Mouse (Mus musculus): ENCODE measurements at regions not wholly inside any gene's neighbourhood (a gene's known extent, or its start where the extent isn't known, plus 50 kb on each side); places are given as distances from the start of the nearest gene placed in this dataset.

DNA sequence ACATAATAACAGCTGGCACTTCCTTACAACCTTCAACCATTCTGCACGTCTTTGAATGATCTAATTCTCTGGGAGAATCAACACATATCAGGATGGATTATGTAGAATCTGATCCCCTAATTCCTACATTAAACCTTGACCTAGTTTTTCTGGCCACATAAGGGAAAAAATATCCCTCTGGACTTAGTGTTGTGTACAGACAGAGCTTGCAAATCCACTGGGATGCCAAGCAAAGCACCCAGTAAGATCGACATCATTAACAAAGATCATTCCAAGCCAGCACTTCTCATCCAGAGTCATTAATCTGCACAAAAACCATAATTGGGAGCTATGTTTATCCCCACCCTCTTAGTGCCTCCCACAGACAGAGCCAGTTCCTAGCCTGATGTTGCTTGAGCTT lies 87.8 kb downstream of the Tmem215 start:
- no peak for DNase-seq (ENCODE audit: extremely low read depth)
- H3K4me2 ChIP-seq (ENCODE audit: insufficient read depth, low read depth, poor library complexity, severe bottlenecking) = no peak overlapping the region
- no peak overlapping the region for H3K27ac ChIP-seq (ENCODE audit: insufficient read depth, low read depth)
- TF ChIP-seq NELFE (IDR thresholded peaks at IDR 0.05; ENCODE audit: low read depth, low read length) (no peak), MAFK (IDR thresholded peaks at IDR 0.05; ENCODE audit: insufficient replicate concordance, low read length) (no peak), CHD2 (IDR thresholded peaks at IDR 0.05; ENCODE audit: low read length) (no peak), IRF4 (IDR thresholded peaks at IDR 0.05; ENCODE audit: low read depth, low read length) (no peak), TBP (conservative IDR thresholded peaks at IDR 0.05; ENCODE audit: low read depth, low read length) (no peak), USF1 (IDR thresholded peaks at IDR 0.05; ENCODE audit: low read depth, low read length) (no peak), CTCF (conservative IDR thresholded peaks at IDR 0.05 in 1 of 2, IDR thresholded peaks at IDR 0.05 in 1 of 2; ENCODE audit: low read depth in 2 of 2, low read length in 2 of 2) (no peak), ETS1 (conservative IDR thresholded peaks at IDR 0.05; ENCODE audit: low read depth, low read length) (no peak), UBTF (IDR thresholded peaks at IDR 0.05; ENCODE audit: low read depth, low read length) (no peak), ZMIZ1 (IDR thresholded peaks at IDR 0.05; ENCODE audit: low read depth, low read length) (no peak), SMC3 (IDR thresholded peaks at IDR 0.05; ENCODE audit: low read depth, low read length) (no peak), MAX (IDR thresholded peaks at IDR 0.05; ENCODE audit: low read length) (no peak), PAX5 (IDR thresholded peaks at IDR 0.05; ENCODE audit: low read length) (no peak), ELF1 (IDR thresholded peaks at IDR 0.05; ENCODE audit: low read depth, low read length) (no peak)
- H3K36me3 ChIP-seq (replicated peaks in 1 of 2; ENCODE audit: control insufficient read depth in 1 of 2, insufficient read depth in 1 of 2, low read length in 1 of 2) = no peaks in the 10 kb centered on the region
- H3K4me1 ChIP-seq (ENCODE audit: control insufficient read depth in 1 of 2, insufficient read depth in 2 of 2) = no peaks in the 10 kb centered on the region
- no peak overlapping the region for H3K4me3 ChIP-seq (replicated peaks in 1 of 3; ENCODE audit: low read depth in 2 of 3, low read length in 2 of 3, poor library complexity in 1 of 3)
- H3K9ac ChIP-seq (ENCODE audit: insufficient read depth, low read depth) = no peak overlapping the region
- no peaks in the 10 kb centered on the region for H3K9me3 ChIP-seq (replicated peaks; ENCODE audit: low read length)
- no peaks in the 10 kb centered on the region for H3K27me3 ChIP-seq (replicated peaks)
- in situ Hi-C loops (cut with MboI; ENCODE audit: low pct_ligation_motif_present, low pct_unique_long_range_greater_than_20kb, low sequenced_read_pairs) = no loop called here
- dilution Hi-C loops (cut with MboI; ENCODE audit: extremely low pct_ligation_motif_present, extremely low pct_unique_long_range_greater_than_20kb, low sequenced_read_pairs) = no loop called here
- H3K79me2 ChIP-seq (replicated peaks; ENCODE audit: control insufficient read depth, extremely low read depth, insufficient read depth, poor library complexity, severe bottlenecking) = no peaks in the 10 kb centered on the region

DNA sequence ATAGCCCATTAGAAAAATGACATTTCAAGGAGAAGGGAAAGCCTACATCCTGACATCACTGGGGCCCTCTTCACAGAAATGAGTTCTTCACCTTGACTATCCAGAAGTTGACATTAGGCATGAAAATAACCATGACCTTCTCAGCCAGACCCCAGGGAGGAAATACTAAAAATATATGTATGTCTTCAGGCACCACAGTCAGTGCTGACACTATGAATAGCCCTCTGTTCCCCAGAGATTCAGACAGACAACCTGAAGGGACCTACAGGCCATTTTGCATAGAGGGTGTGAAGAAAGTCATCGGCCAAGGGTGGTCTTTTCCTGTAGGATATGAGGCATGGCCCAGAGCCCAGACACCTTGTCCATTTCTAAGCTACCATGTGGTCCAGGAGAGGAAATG lies 101.3 kb downstream of the Tmem215 start:
- Histone ChIP-seq H3K4me1 (ENCODE audit: control insufficient read depth in 1 of 2, insufficient read depth in 2 of 2) (peaks cover 3 to 14% of the 10 kb centered on the region in 2 experiments; a peak in 3 of 4 replicates), H3K4me2 (ENCODE audit: insufficient read depth, low read depth, poor library complexity, severe bottlenecking) (no peak overlapping the region), H3K79me2 (replicated peaks; ENCODE audit: control insufficient read depth, extremely low read depth, insufficient read depth, poor library complexity, severe bottlenecking) (no peaks in the 10 kb centered on the region), H3K9ac (ENCODE audit: insufficient read depth, low read depth) (no peak overlapping the region), H3K36me3 (replicated peaks in 1 of 2; ENCODE audit: control insufficient read depth in 1 of 2, insufficient read depth in 1 of 2, low read length in 1 of 2) (no peaks in the 10 kb centered on the region), H3K4me3 (replicated peaks in 1 of 3; ENCODE audit: low read depth in 2 of 3, low read length in 2 of 3, poor library complexity in 1 of 3) (no peak overlapping the region), H3K9me3 (replicated peaks; ENCODE audit: low read length) (no peaks in the 10 kb centered on the region), H3K27me3 (replicated peaks) (no peaks in the 10 kb centered on the region), H3K27ac (ENCODE audit: insufficient read depth, low read depth) (no peak overlapping the region)
- dilution Hi-C loops (cut with MboI; ENCODE audit: extremely low pct_ligation_motif_present, extremely low pct_unique_long_range_greater_than_20kb, low sequenced_read_pairs) = no loop called here
- peak; percentile 70 for DNase-seq (ENCODE audit: extremely low read depth)
- in situ Hi-C loops (cut with MboI; ENCODE audit: low pct_ligation_motif_present, low pct_unique_long_range_greater_than_20kb, low sequenced_read_pairs) = no loop called here
- TF ChIP-seq MAFK (IDR thresholded peaks at IDR 0.05; ENCODE audit: insufficient replicate concordance, low read length) (no peak), RAD21 (IDR thresholded peaks at IDR 0.05; ENCODE audit: low read depth, low read length) (no peak), POLR2A (IDR thresholded peaks at IDR 0.05; ENCODE audit: low read depth, low read length) (no peak), USF2 (conservative IDR thresholded peaks at IDR 0.05; ENCODE audit: low read depth, low read length) (no peak), ZC3H11A (IDR thresholded peaks at IDR 0.05; ENCODE audit: low read depth, low read length) (no peak), ELF1 (IDR thresholded peaks at IDR 0.05; ENCODE audit: low read depth, low read length) (no peak), KAT2A (IDR thresholded peaks at IDR 0.05; ENCODE audit: insufficient replicate concordance, low read length) (no peak), ETS1 (conservative IDR thresholded peaks at IDR 0.05; ENCODE audit: low read depth, low read length) (0 out of 2 replicates have a peak, but pooled peaks have one; percentile 23), CHD1 (IDR thresholded peaks at IDR 0.05; ENCODE audit: low read depth, low read length) (no peak), JUND (conservative IDR thresholded peaks at IDR 0.05; ENCODE audit: low read depth, low read length) (no peak), MEF2A (IDR thresholded peaks at IDR 0.05; ENCODE audit: borderline replicate concordance, low read depth, low read length) (peak; percentile 83), CHD2 (IDR thresholded peaks at IDR 0.05; ENCODE audit: low read length) (no peak), EP300 (IDR thresholded peaks at IDR 0.05; ENCODE audit: low read length) (peak; percentile 36; the same call in 1 of the 2 replicates), MAZ (IDR thresholded peaks at IDR 0.05; ENCODE audit: low read depth, low read length) (no peak)
